Comparison of ENCODE assay signal across 9 mouse cellular contexts in genomic region chr5:92841474-92841873, GRCm38 (mm10).
DNase-seq lines count a peak whose midpoint lies in the region; ATAC-seq lines count a peak whose summit lies in the region.
"Had no signal": no experiment of that assay in that cellular context is flagged by ENCODE, and none has a peak within 500 bp of the region (broad histone marks: within the 10 kb centered on the region; RNA-seq: fewer than 3 reads in every experiment).

No protein-coding gene starts in this region.

- WGBS in hindbrain, embryonic 16.5 days = 32% methylated on average over 5 of the region's 5 CpGs
- 72% methylated on average over 5 of the region's 5 CpGs for WGBS in hindbrain, embryonic 10.5 days
- WGBS in intestine, embryonic 15.5 days = 23% methylated on average over 5 of the region's 5 CpGs

- peak; percentile 65; the same call in 1 of the 2 replicates for ATAC-seq in hindbrain, embryonic 16.5 days
- ATAC-seq in intestine, embryonic 15.5 days = peak; percentile 78
- no peak for ATAC-seq in megakaryocyte-erythroid progenitor cell, adult 5-6 weeks (replicated peaks; ENCODE audit: low FRiP score, low TSS enrichment, poor library complexity, severe bottlenecking)

- H3K4me2 ChIP-seq in hindbrain, embryonic 16.5 days (ENCODE audit: low read length) = no peak overlapping the region
- H3K4me2 ChIP-seq in intestine, embryonic 15.5 days (replicated peaks) = no peak overlapping the region

- intact Hi-C loops in gastrocnemius, postnatal 36 days (cut with DNase I) = no loop called here

- H3K4me1 ChIP-seq in hindbrain, embryonic 16.5 days (ENCODE audit: control insufficient read depth, insufficient read depth, low read depth, low read length) = peaks cover 6% of the 10 kb centered on the region
- H3K4me1 ChIP-seq in hindbrain, embryonic 10.5 days (replicated peaks) = peaks cover 55% of the 10 kb centered on the region
- H3K4me1 ChIP-seq in intestine, embryonic 15.5 days (replicated peaks) = peaks cover 27% of the 10 kb centered on the region

- H3K27ac ChIP-seq in hindbrain, embryonic 16.5 days (ENCODE audit: low read depth, low read length) = no peak overlapping the region
- H3K27ac ChIP-seq in hindbrain, embryonic 10.5 days = no peak overlapping the region
- peak overlapping the region; percentile 74 for H3K27ac ChIP-seq in intestine, embryonic 15.5 days
- H3K27ac ChIP-seq: macrophage had no signal

- no peak overlapping the region for H3K4me3 ChIP-seq in hindbrain, embryonic 16.5 days (ENCODE audit: low read length)
- H3K4me3 ChIP-seq in hindbrain, embryonic 10.5 days = no peak overlapping the region
- no peak overlapping the region for H3K4me3 ChIP-seq in intestine, embryonic 15.5 days (replicated peaks)

- DNase-seq in hindbrain, embryonic 10.5 days (ENCODE audit: low spot score) = no peak
- DNase-seq in adipocyte (ENCODE audit: low spot score) (peak; percentile 36), MN1 (ENCODE audit: low spot score) (no peak)
- peak; percentile 81 for DNase-seq in lung, postnatal 14 days
- no peak for DNase-seq in gastrocnemius, postnatal 36 days

- H3K36me3 ChIP-seq in hindbrain, embryonic 16.5 days (ENCODE audit: control insufficient read depth, insufficient read depth, low read length) = no peaks in the 10 kb centered on the region
- H3K36me3 ChIP-seq in hindbrain, embryonic 10.5 days = peaks cover 18% of the 10 kb centered on the region
- H3K36me3 ChIP-seq in intestine, embryonic 15.5 days = no peaks in the 10 kb centered on the region

- no peaks in the 10 kb centered on the region for H3K27me3 ChIP-seq in hindbrain, embryonic 16.5 days (replicated peaks; ENCODE audit: control insufficient read depth, insufficient read depth, low read length)
- H3K27me3 ChIP-seq in hindbrain, embryonic 10.5 days (ENCODE audit: insufficient read depth, poor library complexity, severe bottlenecking) = no peaks in the 10 kb centered on the region
- no peaks in the 10 kb centered on the region for H3K27me3 ChIP-seq in intestine, embryonic 15.5 days (replicated peaks)

- H3K9ac ChIP-seq in hindbrain, embryonic 16.5 days (ENCODE audit: low read depth, low read length) = no peak overlapping the region
- H3K9ac ChIP-seq in intestine, embryonic 15.5 days = no peak overlapping the region

- no peaks in the 10 kb centered on the region for H3K9me3 ChIP-seq in hindbrain, embryonic 16.5 days (ENCODE audit: control insufficient read depth, low read length)
- peaks cover 5% of the 10 kb centered on the region; the same call in 1 of the 2 replicates for H3K9me3 ChIP-seq in hindbrain, embryonic 10.5 days
- H3K9me3 ChIP-seq in intestine, embryonic 15.5 days = no peaks in the 10 kb centered on the region

Comparison
In these comparisons a context has a peak if more than half of its experiments do, and no peak if none do; other contexts are left out.
1. DNase-seq: peak in adipocyte (single experiment) and lung, postnatal 14 days (single experiment); none in hindbrain, embryonic 10.5 days (single experiment), MN1 (single experiment) and gastrocnemius, postnatal 36 days (0 of 2).